Mouse (Mus musculus): Measurements from ENCODE around the gene Pcca.

DNA sequence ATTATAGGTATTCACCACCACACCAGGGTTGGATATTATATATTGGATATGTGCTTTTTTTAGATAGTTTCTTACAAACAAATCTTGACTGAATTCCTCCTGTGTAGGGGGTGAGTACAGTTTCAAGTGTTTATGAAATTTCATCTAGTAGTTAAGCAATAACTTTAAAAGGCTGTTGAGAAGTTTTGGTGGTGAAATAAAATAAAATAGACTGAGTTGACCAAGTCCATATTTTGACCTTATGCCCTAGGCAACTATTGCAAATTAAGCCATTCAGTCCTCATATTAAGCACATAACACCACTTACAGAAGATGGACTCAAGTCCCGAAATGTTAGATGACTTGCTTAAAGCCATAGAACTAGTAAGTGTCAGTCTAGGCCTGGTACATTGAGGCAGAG lies 1.9 kb downstream of the Pcca start:
- TF ChIP-seq POLR2A (IDR thresholded peaks at IDR 0.05; ENCODE audit: low read depth, low read length) (no peak), CTCF (IDR thresholded peaks at IDR 0.05; ENCODE audit: extremely low read depth, insufficient read depth, insufficient read length, insufficient replicate concordance) (no peak)
